ENCODE assay signal across 13 mouse cellular contexts in genomic region chr11:46102107-46102506, GRCm38 (mm10). TPM values are rescaled to one million over a fixed set of nuclear protein-coding genes. Genes with fewer than 3 reads are reported as not detected.
A peak's percentile ranks its signal among the peaks of the same experiment; 100 is the strongest.
DNase-seq lines count a peak whose midpoint lies in the region; ATAC-seq and TF ChIP-seq lines count a peak whose summit lies in the region.
"Had no signal": no experiment of that assay in that cellular context is flagged by ENCODE, and none has a peak within 500 bp of the region (broad histone marks: within the 10 kb centered on the region; RNA-seq: fewer than 3 reads in every experiment).

No protein-coding gene starts in this region.

- peak; percentile 65 for DNase-seq in gastrocnemius, adult 2 months
- DNase-seq in gastrocnemius, postnatal 4 days (ENCODE audit: low spot score in 2 of 2) = no peak
- peak; percentile 26 for DNase-seq in lung, postnatal 25 days (ENCODE audit: low spot score)
- DNase-seq in lung, postnatal 14 days = no peak
- DNase-seq in gastrocnemius, adult 8-10 months (ENCODE audit: low spot score in 2 of 2) = peak; percentile 45 to 63
- DNase-seq: adrenal gland, postnatal 10 days; retina, postnatal 1 day; thymus, adult 2 months had no signal

- ATAC-seq in frontal cortex, adult (ENCODE audit: low TSS enrichment) = no peak
- no peak for ATAC-seq in erythroid progenitor cell, adult 5-6 weeks (replicated peaks; ENCODE audit: low FRiP score, poor library complexity, severe bottlenecking)
- no peak for ATAC-seq in monocyte, adult 5-6 weeks (replicated peaks; ENCODE audit: insufficient number of reproducible peaks, low FRiP score, low TSS enrichment, poor library complexity, severe bottlenecking)
- ATAC-seq: forebrain, embryonic 14.5 days; liver, embryonic 12.5 days had no signal

- no peak overlapping the region for H3K4me3 ChIP-seq in gastrocnemius, adult 2 months
- H3K4me3 ChIP-seq: liver, embryonic 12.5 days had no signal

- no peak for TF ChIP-seq CTCF in gastrocnemius, adult 2 months (IDR thresholded peaks at IDR 0.05)

- H3K27ac ChIP-seq in gastrocnemius, adult 2 months = peak overlapping the region; percentile 57
- H3K27ac ChIP-seq: liver, embryonic 12.5 days had no signal

- intact Hi-C loops in gastrocnemius, adult 2 months (cut with DNase I) = no loop called here

RNA-seq across cellular contexts. Expression of gene Adam19, which starts 46.3 kb away (rescaled TPM):
- total RNA-seq in gastrocnemius, adult 2 months (2021) = 1 to 10 TPM; 3.0 to 3.7 TPM
- total RNA-seq in gastrocnemius, postnatal 4 days (2021) = 10 to 100 TPM; 48.3 to 56.3 TPM
- total RNA-seq in gastrocnemius, adult 8-10 months (2022) = 1 to 10 TPM; 1.5 to 2.8 (median 2.2) TPM
- total RNA-seq in erythroid progenitor cell, adult 5-6 weeks (2015; ENCODE audit: low replicate concordance) = 1.7 and 4.7 TPM in 2 replicates
- 2.4 and 4.1 TPM in 2 replicates for total RNA-seq in erythroid progenitor cell, adult 5-6 weeks (2017; ENCODE audit: low replicate concordance)
- 7.8 to 13.7 TPM (median 10.7 TPM) in 3 replicates for total RNA-seq in monocyte, adult 5-6 weeks (2017)

RNA-seq across cellular contexts. Expression of gene Gm12166, which starts 50.0 kb away (rescaled TPM):
- under 1 TPM; 0.64 to 0.99 TPM for total RNA-seq in gastrocnemius, adult 2 months (2021)
- total RNA-seq in gastrocnemius, postnatal 4 days (2021) = 1 to 10 TPM; 1.1 to 1.3 TPM
- 1 to 10 TPM in 2 of 4 experiments, under 1 TPM in 1, not detected in 1; 0.86 to 1.9 (median 1.2) TPM for total RNA-seq in gastrocnemius, adult 8-10 months (2022)
- total RNA-seq in erythroid progenitor cell, adult 5-6 weeks (2015; ENCODE audit: low replicate concordance) = 1.7 and 8.3 TPM in 2 replicates
- not detected in 2 replicates for total RNA-seq in erythroid progenitor cell, adult 5-6 weeks (2017; ENCODE audit: low replicate concordance)
- 7.1 to 33.7 TPM (median 17.4 TPM) in 3 replicates for total RNA-seq in monocyte, adult 5-6 weeks (2017)

Comparison
In these comparisons a context has a peak if more than half of its experiments do, and no peak if none do; other contexts are left out.
1. DNase-seq: peak in gastrocnemius, adult 2 months (single experiment), lung, postnatal 25 days (single experiment) and gastrocnemius, adult 8-10 months (2 of 2); none in gastrocnemius, postnatal 4 days (0 of 2) and lung, postnatal 14 days (single experiment).